Mouse (Mus musculus) small intestine, adult 2 months (tissue): Measurements from ENCODE around the gene Ptges3.

Experiments
- CTCF ChIP-seq: fragments of 200-500 bp; IDR thresholded peaks from 2 replicates; pipeline ENCODE4 v1.5.1; 2012; ENCODE audit warnings: low read depth, mild to moderate bottlenecking, control low read depth, inconsistent platforms, low read length, moderate library complexity, mixed read lengths; ENCODE audit not compliant: insufficient replicate concordance, insufficient read length; ENCODE audit errors: extremely low read depth
- POLR2A ChIP-seq: fragments of 200-500 bp; IDR thresholded peaks from 2 replicates; pipeline ENCODE4 v1.6.1; 2012; ENCODE audit warnings: low read depth, mild to moderate bottlenecking, control low read depth, inconsistent platforms, low read length, moderate library complexity

DNA sequence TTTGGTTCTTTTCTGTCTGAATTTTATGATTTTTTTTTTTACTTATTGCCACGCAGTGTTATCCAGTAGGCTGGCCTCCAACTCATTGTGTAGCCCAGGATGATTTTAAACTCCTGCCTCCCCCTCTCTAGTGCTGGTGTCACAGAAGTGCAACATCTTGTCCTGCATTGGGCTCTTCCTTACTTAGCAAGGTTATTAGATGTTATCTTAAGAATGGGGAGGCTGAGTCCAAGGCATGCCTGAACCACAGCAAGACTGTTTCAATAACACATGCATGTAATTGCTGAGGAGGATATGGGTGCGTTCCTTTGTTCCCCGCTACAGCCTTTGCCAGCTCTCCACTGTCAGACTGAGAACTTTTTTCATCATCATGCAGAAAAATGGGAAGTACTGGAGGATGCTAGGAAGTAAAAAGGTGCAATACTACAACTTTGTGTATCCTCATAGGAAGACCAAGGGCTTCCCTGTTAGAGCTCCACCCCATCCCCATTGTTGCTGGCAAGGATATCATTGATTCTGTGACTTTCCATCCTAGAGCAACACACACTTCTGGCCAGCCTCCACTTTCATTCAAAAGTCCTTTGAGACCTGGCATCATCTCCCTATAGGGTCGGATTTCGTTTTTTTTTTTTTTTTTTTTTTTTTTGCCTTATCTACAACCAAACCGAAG, 23.2 kb downstream of the Ptges3 start:
- TF ChIP-seq CTCF (no peak), POLR2A (no peak)
